In the genomic region with DNA sequence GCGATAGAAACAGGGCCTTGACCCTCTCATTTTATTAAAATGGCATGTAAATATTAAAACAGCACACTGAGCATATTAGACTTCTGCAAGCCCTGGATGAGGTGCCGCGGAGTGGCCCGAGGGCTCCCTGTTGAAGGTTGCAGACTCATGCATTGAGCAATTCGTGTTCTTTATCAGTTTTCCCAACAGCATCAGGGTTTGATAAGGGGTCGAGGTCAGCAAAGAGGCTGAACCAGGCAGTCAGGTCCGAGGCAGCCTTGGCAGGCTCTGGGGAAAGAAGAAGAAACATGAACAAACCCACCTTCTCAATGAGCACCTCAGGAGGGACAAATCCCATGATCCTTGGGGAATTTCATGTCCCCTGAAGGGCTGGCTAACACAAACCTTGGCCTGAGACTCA, we compare ENCODE assay signal across 14 mouse cellular contexts.
"Had no signal": no experiment of that assay in that cellular context is flagged by ENCODE, and none has a peak within 500 bp of the region (broad histone marks: within the 10 kb centered on the region; RNA-seq: fewer than 3 reads in every experiment).

No protein-coding gene starts in this region.

- DNase-seq: lung, embryonic 14.5 days; lung, postnatal 10 days; lung, postnatal 4 days; midbrain, embryonic 14.5 days; right cerebral cortex, postnatal 14 days; thymus, adult 2 months; thymus, postnatal 25 days; thymus, postnatal 4 days had no signal

- H3K9ac ChIP-seq: lung, embryonic 14.5 days; midbrain, embryonic 12.5 days; neural tube, embryonic 12.5 days; stomach, embryonic 15.5 days had no signal

- H3K27me3 ChIP-seq: midbrain, embryonic 12.5 days; neural tube, embryonic 12.5 days; stomach, embryonic 15.5 days had no signal

- H3K4me1 ChIP-seq: midbrain, embryonic 12.5 days; neural tube, embryonic 12.5 days; stomach, embryonic 15.5 days had no signal

- H3K36me3 ChIP-seq: midbrain, embryonic 10.5 days; midbrain, embryonic 12.5 days; neural tube, embryonic 12.5 days; stomach, embryonic 15.5 days had no signal

- H3K4me3 ChIP-seq: midbrain, embryonic 10.5 days; midbrain, embryonic 12.5 days; neural tube, embryonic 12.5 days; stomach, embryonic 15.5 days had no signal

- H3K9me3 ChIP-seq: midbrain, embryonic 10.5 days; midbrain, embryonic 12.5 days; neural tube, embryonic 12.5 days; stomach, embryonic 15.5 days had no signal

- H3K4me2 ChIP-seq: lung, embryonic 14.5 days; midbrain, embryonic 12.5 days; neural tube, embryonic 12.5 days; stomach, embryonic 15.5 days had no signal

- ATAC-seq: midbrain, embryonic 16.5 days had no signal

- H3K27ac ChIP-seq: midbrain, embryonic 10.5 days; midbrain, embryonic 12.5 days; neural tube, embryonic 12.5 days; stomach, embryonic 15.5 days; stomach, postnatal 0 days had no signal
